Mouse (Mus musculus): ENCODE measurements around the gene Atp5s. TPM values are rescaled to one million over a fixed set of nuclear protein-coding genes. Genes with fewer than 3 reads are reported as not detected.

Atp5s gene
- 9.3 TPM for polyA plus RNA-seq (2012; fragmentation: generic; extraction: Trizol)

DNA sequence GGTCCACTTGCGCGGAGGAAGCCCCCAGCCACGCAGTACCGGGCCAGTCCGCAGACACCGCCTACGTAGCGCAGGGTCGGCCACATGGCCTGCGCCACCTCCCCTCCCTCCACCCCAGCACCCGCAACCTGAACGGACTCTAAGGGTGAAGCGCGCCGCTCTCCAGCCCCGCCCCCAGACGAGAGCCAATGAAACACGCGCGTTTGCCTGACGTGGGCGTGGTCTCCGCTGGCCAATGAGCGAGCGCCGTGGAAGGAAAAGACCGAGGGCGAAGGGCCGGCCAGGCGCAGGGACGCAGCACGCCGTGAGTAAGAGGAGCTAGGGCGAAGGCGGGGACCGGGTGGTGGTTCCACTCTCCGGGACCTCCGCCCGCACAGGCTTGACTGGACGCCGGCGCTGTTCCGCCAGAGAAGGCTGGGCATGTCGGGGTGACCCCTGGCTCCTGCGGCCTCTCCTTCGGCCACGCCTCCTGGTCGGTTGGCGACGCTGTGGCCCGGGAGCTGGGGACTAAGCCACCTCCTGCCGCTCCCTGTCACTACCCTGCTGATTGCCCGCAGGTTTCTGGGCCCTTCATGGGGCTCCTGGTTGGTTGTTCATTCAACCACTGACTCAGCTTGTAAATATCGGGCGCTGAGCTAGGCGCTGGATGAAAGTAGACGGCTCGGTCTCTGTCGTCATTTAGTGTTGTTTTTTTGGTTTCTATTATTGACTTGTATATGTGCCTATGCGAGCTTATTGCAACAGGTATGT, at the start of gene Atp5s, which contains the start of gene L2hgdh:
TSS of gene Atp5s (plus strand) at position 240 of the 750 bp plus-strand sequence.
TSS of gene L2hgdh (minus strand) at position 163 of the 750 bp plus-strand sequence.
- H3K4me2 ChIP-seq (ENCODE audit: low read depth), result peak within 1 kb of the TSS; percentile 100
- H3K79me2 ChIP-seq (ENCODE audit: control insufficient read depth, insufficient read depth), result no peaks in the 10 kb centered on the region
- H3K27me3 ChIP-seq (ENCODE audit: control insufficient read depth, insufficient read depth, insufficient read length), result no peaks in the 10 kb centered on the region
- H3ac ChIP-seq (ENCODE audit: control insufficient read depth, insufficient read length), result peak within 1 kb of the TSS; percentile 75
- TF ChIP-seq USF1 (IDR thresholded peaks at IDR 0.05; ENCODE audit: low read depth) (no peak), SRF (IDR thresholded peaks at IDR 0.05; ENCODE audit: control insufficient read depth, insufficient read length, low read depth) (peak; percentile 59), MYOG (IDR thresholded peaks at IDR 0.05; ENCODE audit: control insufficient read depth in 1 of 3, insufficient read depth in 1 of 3, insufficient read length in 2 of 3, low read depth in 2 of 3) (peak in 2 of 3 experiments; percentile 7 to 12), MAX (IDR thresholded peaks at IDR 0.05; ENCODE audit: low read depth) (no peak), TCF3 (IDR thresholded peaks at IDR 0.05; ENCODE audit: insufficient read length, low read depth) (peak; percentile 23), POLR2AphosphoS2 (IDR thresholded peaks at IDR 0.05; ENCODE audit: insufficient read length, low read depth) (peak; percentile 94), CEBPB (IDR thresholded peaks at IDR 0.05; ENCODE audit: insufficient read depth, poor library complexity, severe bottlenecking) (no peak), REST (IDR thresholded peaks at IDR 0.05; ENCODE audit: insufficient read depth, insufficient read length) (peak; percentile 15), POLR2A (IDR thresholded peaks at IDR 0.05; ENCODE audit: insufficient read length, low read depth) (peak; percentile 98), MYOD1 (IDR thresholded peaks at IDR 0.05; ENCODE audit: control insufficient read depth in 1 of 3, insufficient read length in 2 of 3, low read depth in 2 of 3) (no peak), TCF12 (IDR thresholded peaks at IDR 0.05; ENCODE audit: insufficient read depth, poor library complexity, severe bottlenecking) (no peak), E2F4 (IDR thresholded peaks at IDR 0.05; ENCODE audit: insufficient read depth) (no peak)
- H3K4me3 ChIP-seq, result peak within 1 kb of the TSS; percentile 67
- no peaks in the 10 kb centered on the region for H3K36me3 ChIP-seq (ENCODE audit: control insufficient read depth, insufficient read depth)

DNA sequence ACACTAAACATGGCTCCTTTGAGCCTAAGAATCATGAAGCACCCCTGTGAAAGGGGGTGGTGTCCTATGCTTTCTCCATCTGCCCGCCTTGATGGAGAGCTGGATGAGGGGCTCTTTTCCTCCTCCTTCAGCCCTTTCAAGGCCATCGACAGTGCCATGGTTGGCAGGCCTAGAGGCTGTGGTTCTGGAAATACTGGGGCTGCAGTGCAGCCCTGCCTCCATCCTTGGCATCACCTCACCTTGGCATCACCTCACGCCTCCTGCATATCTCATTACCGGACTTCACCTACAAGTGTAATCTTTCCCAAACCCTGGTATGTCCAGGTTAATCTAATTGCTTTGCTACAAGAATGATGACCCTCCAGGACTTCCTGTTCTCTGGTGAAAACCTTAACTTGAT, 48.6 kb upstream of the Atp5s start:
- no peak overlapping the region for H3K4me2 ChIP-seq (ENCODE audit: low read depth)
- H3K36me3 ChIP-seq (ENCODE audit: control insufficient read depth, insufficient read depth), result no peaks in the 10 kb centered on the region
- no peaks in the 10 kb centered on the region for H3K27me3 ChIP-seq (ENCODE audit: control insufficient read depth, insufficient read depth, insufficient read length)
- H3ac ChIP-seq (ENCODE audit: control insufficient read depth, insufficient read length), result no peak overlapping the region
- H3K4me3 ChIP-seq, result no peak overlapping the region
- no peak for TF ChIP-seq POLR2A (IDR thresholded peaks at IDR 0.05; ENCODE audit: insufficient read length, low read depth)
- TF ChIP-seq TCF3 (IDR thresholded peaks at IDR 0.05; ENCODE audit: insufficient read length, low read depth), result no peak
- TF ChIP-seq MAX (IDR thresholded peaks at IDR 0.05; ENCODE audit: low read depth), result no peak
- no peak for TF ChIP-seq MYOD1 (IDR thresholded peaks at IDR 0.05; ENCODE audit: control insufficient read depth in 1 of 3, insufficient read length in 2 of 3, low read depth in 2 of 3)
- no peak for TF ChIP-seq POLR2AphosphoS2 (IDR thresholded peaks at IDR 0.05; ENCODE audit: insufficient read length, low read depth)
- TF ChIP-seq E2F4 (IDR thresholded peaks at IDR 0.05; ENCODE audit: insufficient read depth), result no peak
- no peak for TF ChIP-seq REST (IDR thresholded peaks at IDR 0.05; ENCODE audit: insufficient read depth, insufficient read length)
- TF ChIP-seq TCF12 (IDR thresholded peaks at IDR 0.05; ENCODE audit: insufficient read depth, poor library complexity, severe bottlenecking), result no peak
- no peak for TF ChIP-seq SRF (IDR thresholded peaks at IDR 0.05; ENCODE audit: control insufficient read depth, insufficient read length, low read depth)
- no peak for TF ChIP-seq CEBPB (IDR thresholded peaks at IDR 0.05; ENCODE audit: insufficient read depth, poor library complexity, severe bottlenecking)
- H3K79me2 ChIP-seq (ENCODE audit: control insufficient read depth, insufficient read depth), result peaks cover 91% of the 10 kb centered on the region

DNA sequence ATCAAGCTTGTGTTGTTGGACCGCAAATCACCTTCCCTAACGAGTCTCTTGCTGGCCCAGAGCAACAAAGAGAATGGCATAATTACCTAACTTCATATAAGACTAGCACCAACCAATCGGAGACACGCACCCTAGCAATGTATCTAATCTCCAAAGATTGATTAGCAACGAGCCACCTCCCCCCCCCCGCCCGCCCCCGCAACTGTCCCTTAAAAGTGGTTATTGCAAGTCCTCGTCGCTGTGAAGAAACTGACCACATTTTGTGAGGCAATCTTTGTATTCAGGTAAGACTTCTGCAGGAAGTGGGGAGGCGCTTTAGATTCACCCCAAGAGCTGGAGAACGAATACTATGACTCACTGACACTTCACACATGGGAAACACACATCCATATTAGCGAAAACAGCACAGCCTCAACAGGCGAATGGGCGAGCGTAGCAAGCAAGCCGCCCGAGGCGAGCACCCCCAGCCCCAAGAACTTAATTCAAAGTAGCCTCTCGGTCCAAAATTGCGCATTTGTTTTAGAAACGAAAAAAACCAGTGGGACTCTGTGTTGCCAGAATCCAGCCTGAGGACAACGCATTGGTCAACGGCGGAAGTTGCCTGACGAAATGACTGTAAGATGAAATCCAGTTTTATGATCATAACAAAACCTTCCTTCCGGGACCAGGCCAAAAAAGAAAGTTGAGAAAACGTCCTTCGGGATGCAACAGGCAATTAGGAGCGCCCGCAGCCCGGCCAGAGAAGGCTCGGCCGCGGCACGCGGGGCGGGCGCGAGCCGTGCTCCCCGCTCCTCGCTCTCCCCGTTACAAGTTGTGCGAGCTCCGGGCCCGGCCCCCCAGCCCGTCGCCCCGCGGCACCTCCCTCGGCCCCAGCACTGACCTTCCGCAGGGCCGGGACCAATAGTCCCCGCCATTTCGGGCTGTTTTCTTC, 43.9 kb upstream of the Atp5s start:
- no peaks in the 10 kb centered on the region for H3K27me3 ChIP-seq (ENCODE audit: control insufficient read depth, insufficient read depth, insufficient read length)
- no peak for TF ChIP-seq MYOD1 (IDR thresholded peaks at IDR 0.05; ENCODE audit: control insufficient read depth in 1 of 3, insufficient read length in 2 of 3, low read depth in 2 of 3)
- no peak for TF ChIP-seq SRF (IDR thresholded peaks at IDR 0.05; ENCODE audit: control insufficient read depth, insufficient read length, low read depth)
- no peak for TF ChIP-seq POLR2A (IDR thresholded peaks at IDR 0.05; ENCODE audit: insufficient read length, low read depth)
- TF ChIP-seq CEBPB (IDR thresholded peaks at IDR 0.05; ENCODE audit: insufficient read depth, poor library complexity, severe bottlenecking), result 0 out of 2 replicates have a peak, but pooled peaks have one; percentile 28

DNA sequence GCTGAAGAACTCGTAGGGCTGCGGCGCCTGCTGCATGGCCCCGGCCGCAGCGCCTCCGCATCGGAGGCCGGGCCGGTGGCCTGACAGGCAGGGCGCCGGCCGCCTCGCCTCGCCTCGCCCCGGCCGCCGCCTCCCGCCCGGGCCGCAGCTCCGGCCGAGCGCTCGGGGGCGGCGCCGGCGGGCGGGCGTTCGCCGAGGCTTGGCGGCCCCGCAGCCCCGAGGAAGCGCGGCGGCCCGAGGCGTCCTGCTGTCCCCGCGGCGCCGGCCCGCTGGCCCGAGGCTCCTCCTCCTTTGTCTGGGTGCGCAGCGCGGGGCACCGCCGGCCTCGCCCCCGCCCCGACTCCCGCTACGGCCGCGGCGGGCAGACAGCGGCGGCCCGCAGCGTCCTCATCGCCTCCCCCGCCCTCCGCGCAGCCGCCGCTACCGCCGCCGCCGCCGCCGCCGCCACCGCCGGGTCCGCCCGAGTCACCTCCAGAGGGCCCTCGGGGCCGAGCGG, 43.1 kb upstream of the Atp5s start, which contains the start of gene Sos2:
TSS of gene Sos2 (minus strand) at position 287 of the 496 bp plus-strand sequence.
- no peak for TF ChIP-seq REST (IDR thresholded peaks at IDR 0.05; ENCODE audit: insufficient read depth, insufficient read length)
- no peak for TF ChIP-seq TCF3 (IDR thresholded peaks at IDR 0.05; ENCODE audit: insufficient read length, low read depth)
- no peak for TF ChIP-seq MAX (IDR thresholded peaks at IDR 0.05; ENCODE audit: low read depth)
- no peak for TF ChIP-seq POLR2AphosphoS2 (IDR thresholded peaks at IDR 0.05; ENCODE audit: insufficient read length, low read depth)
- no peak for TF ChIP-seq MYOG (IDR thresholded peaks at IDR 0.05; ENCODE audit: control insufficient read depth in 1 of 3, insufficient read depth in 1 of 3, insufficient read length in 2 of 3, low read depth in 2 of 3)
- TF ChIP-seq SRF (IDR thresholded peaks at IDR 0.05; ENCODE audit: control insufficient read depth, insufficient read length, low read depth), result no peak
- Histone ChIP-seq H3K36me3 (ENCODE audit: control insufficient read depth, insufficient read depth) (no peaks in the 10 kb centered on the region), H3K4me2 (ENCODE audit: low read depth) (peak within 1 kb of the TSS; percentile 97), H3K4me3 (peak within 1 kb of the TSS; percentile 61), H3K79me2 (ENCODE audit: control insufficient read depth, insufficient read depth) (peaks cover 45% of the 10 kb centered on the region), H3K27me3 (ENCODE audit: control insufficient read depth, insufficient read depth, insufficient read length) (no peaks in the 10 kb centered on the region), H3ac (ENCODE audit: control insufficient read depth, insufficient read length) (peak within 1 kb of the TSS; percentile 98)

More for the DNA sequence above, 43.9 kb upstream of the Atp5s start:
- peak overlapping the region; percentile 60 for H3K4me2 ChIP-seq (ENCODE audit: low read depth)
- peaks cover 52% of the 10 kb centered on the region for H3K79me2 ChIP-seq (ENCODE audit: control insufficient read depth, insufficient read depth)
- peak overlapping the region; percentile 61 for H3K4me3 ChIP-seq
- peak overlapping the region; percentile 98 for H3ac ChIP-seq (ENCODE audit: control insufficient read depth, insufficient read length)
- H3K36me3 ChIP-seq (ENCODE audit: control insufficient read depth, insufficient read depth), result no peaks in the 10 kb centered on the region
